Mouse (Mus musculus) mammary gland, adult 2 months (tissue): ENCODE data around the gene Dad1. TPM values are rescaled to one million over a fixed set of nuclear protein-coding genes. Genes with fewer than 3 reads are reported as not detected.

Source experiments
- polyA plus RNA-seq: library from polyadenylated mRNA; depleted of rRNA; stranded (reverse); fragments of >200 nt; gene quantifications from 2 replicates; pipeline ENCODE4 v1.2.3, GENCODE M21; 2012; ENCODE audit warnings: low replicate concordance; rRNA removed

Dad1 gene
- polyA plus RNA-seq, result 554 and 629 TPM in 2 replicates

DNA sequence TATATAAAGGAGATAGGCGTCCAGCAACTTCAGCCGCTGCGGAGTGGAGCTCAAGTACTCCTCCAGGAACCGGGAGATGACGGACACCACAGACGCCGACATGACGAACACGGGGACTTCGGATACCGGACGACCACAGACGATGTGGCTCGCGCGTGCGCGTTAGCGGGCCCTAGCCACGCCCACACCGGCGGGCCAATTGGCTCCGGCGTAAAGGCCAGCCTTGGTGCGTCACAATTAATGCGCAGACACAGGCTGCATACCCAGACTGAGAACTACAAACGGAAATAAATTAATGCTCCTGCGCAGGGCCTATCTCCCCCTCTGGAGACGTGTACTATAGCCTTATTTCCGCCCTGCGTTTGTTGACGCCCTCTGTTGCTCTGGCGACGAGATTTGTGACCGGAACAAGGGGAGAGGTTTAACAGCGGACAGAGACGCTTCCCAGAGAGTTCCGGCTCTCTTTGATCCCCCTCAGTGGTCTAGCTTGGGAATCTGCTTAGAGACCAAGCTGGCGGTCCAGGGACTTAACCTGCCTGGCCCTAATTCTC, at the start of gene Dad1, which contains the start of gene Abhd4:
Gene Dad1 (minus strand): TSS at position 364 of the 551 bp plus-strand sequence.
Gene Abhd4 (plus strand): TSS at position 448 of the 551 bp plus-strand sequence.

DNA sequence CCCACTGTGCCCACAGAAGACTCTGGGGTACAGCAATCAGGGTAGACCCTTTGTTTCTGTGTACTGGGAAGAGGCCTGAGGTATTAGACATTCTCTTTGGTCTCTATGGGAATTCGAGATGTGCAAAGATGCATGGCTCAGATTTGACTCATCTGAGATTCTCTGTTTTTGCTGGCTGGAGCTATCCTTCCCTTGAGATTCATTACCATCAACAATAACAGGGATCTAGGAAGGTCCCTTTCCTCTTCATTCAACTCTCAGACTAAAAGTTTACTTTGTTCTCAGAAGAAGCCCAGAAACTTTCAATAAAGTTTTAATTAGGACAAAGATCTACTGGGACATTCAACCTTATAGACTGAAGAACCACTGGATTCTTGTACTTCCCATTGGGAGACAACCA, 30.9 kb upstream of the Dad1 start, which contains the start of gene Olfr49:
Gene Olfr49 (minus strand): TSS at position 101 of the 400 bp plus-strand sequence.

Other genes with a start within 250 kb of the Dad1 start
- 56.6 and 105 TPM in 2 replicates for gene Abhd4, start 84 bp upstream of the Dad1 start, polyA plus RNA-seq
- gene Olfr49, start 30.8 kb upstream of the Dad1 start, polyA plus RNA-seq, result not detected in 2 replicates
- 174 and 209 TPM in 2 replicates for gene Oxa1l, start 106.7 kb upstream of the Dad1 start, polyA plus RNA-seq
- gene Slc7a7, start 163.7 kb upstream of the Dad1 start, polyA plus RNA-seq, result 18.1 and 27.2 TPM in 2 replicates
- gene Mrpl52, start 172.8 kb upstream of the Dad1 start, polyA plus RNA-seq, result 132 and 438 TPM in 2 replicates
- 298 and 523 TPM in 2 replicates for gene Mmp14, start 177.5 kb upstream of the Dad1 start, polyA plus RNA-seq
- 161 and 252 TPM in 2 replicates for gene Lrp10, start 210.0 kb upstream of the Dad1 start, polyA plus RNA-seq
- 0.49 and 0.55 TPM in 2 replicates for gene Rem2, start 222.0 kb upstream of the Dad1 start, polyA plus RNA-seq